Mouse (Mus musculus): ENCODE measurements at regions not wholly inside any gene's neighbourhood (a gene's known extent, or its start where the extent isn't known, plus 50 kb on each side); places are given as distances from the start of the nearest gene placed in this dataset.
A peak's percentile ranks its signal among the peaks of the same experiment; 100 is the strongest.
"Not testable (repeated sequence)": the region's sequence is repeated elsewhere in the genome, so short reads cannot be mapped to it uniquely, and the experiment has no call there.

DNA sequence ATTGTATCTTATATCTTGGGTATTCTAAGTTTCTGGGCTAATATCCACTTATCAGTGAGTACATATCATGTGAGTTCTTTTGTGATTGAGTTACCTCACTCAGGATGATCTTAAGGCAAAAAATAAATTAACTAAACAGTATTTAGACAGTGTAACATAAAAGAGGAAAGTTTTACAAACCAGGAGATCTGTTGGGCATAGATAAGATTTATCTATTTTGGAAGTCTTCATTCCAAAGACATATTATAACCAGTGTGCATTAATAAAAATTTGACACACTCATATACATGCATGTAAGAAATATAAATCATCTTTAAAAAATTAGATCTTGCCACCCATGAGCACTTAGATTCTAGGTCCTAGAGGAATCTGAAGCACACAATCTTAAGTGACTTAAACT, 343.9 kb upstream of the Fam174a start:
- DNase-seq (ENCODE audit: low read depth): no peak

DNA sequence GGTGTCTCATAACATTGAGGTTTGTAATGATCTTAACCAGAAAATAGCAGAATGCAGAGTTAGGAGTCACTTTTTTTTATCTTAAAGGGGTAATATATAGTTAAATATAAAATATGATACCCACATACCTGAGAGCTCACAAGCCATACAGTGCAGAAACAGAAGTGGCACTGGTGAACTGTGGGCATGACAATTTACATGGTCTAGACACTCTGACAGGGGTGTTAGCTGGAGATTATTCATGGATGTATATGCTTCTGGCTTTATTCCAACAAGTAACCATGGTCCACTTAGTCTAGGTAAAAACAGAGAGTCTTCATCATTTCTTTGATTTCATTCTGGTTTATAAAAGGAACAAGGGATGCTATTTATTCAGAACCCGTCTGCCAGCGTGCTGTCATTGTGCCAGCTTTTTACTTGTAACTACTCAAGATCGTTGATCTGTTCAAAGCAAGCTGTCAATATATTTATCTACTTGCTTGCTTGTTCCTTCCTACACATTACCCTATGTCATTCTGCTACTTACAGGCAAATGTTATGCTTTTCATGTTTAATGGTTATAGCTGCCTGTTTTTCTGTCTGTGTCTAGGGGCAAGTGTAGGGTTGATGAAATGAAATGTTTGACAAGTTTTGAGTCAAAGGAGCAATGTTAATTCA, 343.2 kb upstream of the Fam174a start:
- DNase-seq (ENCODE audit: low read depth): no peak

DNA sequence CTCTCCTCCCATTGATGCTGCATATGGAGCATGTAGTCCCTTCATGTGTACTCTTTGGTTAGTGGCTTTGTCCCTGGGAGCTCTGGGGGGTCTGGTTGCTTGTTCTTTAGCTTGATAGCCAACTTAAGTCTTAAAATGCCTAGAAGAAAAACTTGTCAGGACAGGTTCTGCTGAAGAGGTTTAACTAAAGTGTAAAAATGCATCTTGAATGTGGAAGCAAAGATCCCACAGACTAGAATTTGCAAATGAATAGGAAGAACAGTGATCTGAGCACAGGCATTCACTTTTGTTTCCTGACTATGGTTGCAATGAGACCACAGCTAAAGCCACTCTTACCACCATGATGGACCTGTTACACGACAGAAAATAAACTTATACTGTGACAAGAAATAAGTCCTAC, 320.1 kb upstream of the Fam174a start:
- DNase-seq (ENCODE audit: low read depth): no peak

DNA sequence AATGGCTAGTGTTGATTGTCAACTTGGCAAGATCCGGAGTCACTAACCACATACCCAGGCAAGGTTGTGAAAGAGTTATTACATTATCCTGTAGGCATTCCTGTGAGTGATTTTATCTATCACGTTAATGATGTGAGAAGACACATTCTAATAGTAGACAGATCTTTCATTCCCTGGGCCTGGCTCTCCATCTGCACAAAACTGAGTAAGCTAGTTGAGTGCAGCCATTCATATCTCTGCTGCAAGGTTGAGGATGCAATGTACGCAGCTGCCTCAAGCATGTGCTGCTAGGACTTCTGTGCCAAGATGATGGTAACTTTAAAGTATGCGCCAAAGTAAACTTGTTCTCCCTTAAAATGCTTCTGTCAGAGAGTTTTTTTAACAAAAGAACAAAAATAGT, 309.5 kb upstream of the Fam174a start:
- no peak for DNase-seq (ENCODE audit: low read depth)

- no peak for DNase-seq (ENCODE audit: low read depth)
Measured at GRCm38 (mm10) chr1:95030579-95030978, 282.8 kb upstream of the Fam174a start.

GRCm38 (mm10) chr1:95033661-95034414, 279.6 kb upstream of the Fam174a start:
- DNase-seq (ENCODE audit: low read depth): not testable (repeated sequence)

DNA sequence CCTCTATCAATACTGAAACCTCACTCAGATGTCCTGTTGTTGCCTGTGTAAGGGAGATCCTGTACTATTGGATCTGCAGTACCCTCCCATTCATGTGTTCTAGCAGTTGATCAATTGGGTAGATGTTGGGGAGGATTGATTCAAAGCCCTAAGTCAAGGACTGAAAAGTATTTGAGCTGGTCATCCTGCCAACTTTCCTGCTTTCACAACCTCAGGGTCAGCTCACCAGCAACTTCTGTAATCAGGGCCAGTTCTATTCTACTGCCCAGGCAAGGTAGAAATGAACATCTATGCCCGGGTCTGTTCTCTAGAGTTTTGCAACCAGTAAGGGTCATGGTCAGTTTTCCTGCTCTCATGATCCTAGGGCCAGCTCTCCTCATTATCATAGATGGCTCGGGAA, 275.0 kb upstream of the Fam174a start:
- DNase-seq (ENCODE audit: low read depth): no peak

DNA sequence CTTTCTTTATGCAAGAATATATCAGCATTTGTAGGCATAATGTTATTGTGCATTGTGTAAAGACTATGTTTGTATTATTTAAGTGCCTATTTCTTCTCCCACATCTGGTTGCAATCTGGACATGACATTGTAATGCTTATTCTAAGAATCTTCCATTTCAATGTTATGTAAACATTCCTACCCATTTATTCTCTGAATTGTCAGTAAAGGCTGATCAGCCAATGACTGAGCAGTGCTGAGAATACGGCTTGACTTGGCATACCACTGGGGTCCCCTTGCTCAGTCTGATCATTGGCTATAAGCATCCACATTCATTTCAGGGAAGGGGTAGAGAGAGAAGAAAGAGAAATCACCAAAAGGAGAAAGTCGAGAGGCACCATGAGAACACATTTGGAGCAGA, 273.1 kb upstream of the Fam174a start:
- DNase-seq (ENCODE audit: low read depth): no peak

DNA sequence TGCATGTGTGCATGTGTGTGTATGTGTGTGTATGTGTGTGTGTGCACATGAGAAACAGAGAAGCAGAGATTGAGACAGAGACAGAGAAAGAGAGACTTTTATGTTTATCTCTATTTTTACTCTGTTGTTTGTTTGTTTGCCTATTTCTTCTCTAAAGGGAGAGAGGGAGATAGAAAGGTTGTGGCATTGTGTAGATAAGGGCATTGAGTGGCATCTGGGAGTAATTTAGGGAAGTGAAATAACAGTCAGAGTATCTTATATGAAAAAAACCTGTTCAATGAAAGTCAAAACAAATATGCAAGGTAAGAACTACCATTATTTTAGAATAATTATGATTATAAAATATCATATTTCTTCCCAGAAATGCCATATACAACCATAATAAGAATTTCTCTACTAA, 270.1 kb upstream of the Fam174a start:
- no peak for DNase-seq (ENCODE audit: low read depth)

GRCm38 (mm10) chr1:95064330-95065193, 248.9 kb upstream of the Fam174a start:
- no peak for DNase-seq (ENCODE audit: low read depth)

DNA sequence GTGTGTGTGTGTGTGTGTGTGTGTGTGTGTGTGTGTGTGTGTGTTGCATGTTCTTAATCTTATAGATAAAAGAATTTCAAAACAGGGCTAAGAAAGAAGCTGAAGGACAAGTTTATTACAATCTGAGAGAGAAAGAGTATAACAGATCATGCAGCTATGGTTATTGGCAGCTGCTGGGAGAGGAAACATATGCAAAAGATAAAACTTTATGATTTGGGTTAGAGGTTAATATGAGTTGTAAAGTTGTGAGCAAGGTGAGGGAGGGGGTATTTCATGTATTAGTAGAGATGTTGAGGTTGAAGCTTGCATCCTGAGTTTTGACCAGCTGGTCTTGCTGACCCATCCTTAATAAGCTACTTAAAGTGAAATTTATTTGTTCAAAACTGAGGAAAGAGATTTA, 247.8 kb upstream of the Fam174a start:
- DNase-seq (ENCODE audit: low read depth): no peak

DNA sequence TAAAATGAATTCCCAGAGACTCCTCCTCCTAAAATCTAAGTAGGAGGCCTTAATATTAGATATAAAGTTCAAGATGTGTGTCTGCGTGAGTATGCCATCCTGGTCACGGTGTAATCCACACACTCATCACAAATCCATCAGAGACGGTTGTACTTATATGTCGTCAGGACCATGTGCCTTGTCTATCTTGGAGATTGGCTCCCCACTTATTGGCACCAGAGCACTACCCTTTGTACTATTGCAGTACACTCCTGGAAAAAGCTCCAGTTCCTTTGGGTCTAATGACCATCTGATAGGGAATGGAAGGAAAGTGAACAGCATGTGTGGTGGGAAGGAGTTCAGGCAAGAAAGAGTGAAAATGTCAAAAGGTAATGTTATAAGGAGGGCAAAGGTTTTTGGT, 247.4 kb upstream of the Fam174a start:
- no peak for DNase-seq (ENCODE audit: low read depth)

GRCm38 (mm10) chr1:95075151-95075550, 238.3 kb upstream of the Fam174a start:
- peak; percentile 14 for DNase-seq (ENCODE audit: low read depth)

- DNase-seq (ENCODE audit: low read depth): no peak
Measured at GRCm38 (mm10) chr1:95109966-95110365, 203.5 kb upstream of the Fam174a start.

- peak; percentile 31 for DNase-seq (ENCODE audit: low read depth)
Measured at GRCm38 (mm10) chr1:95113493-95113892, 199.9 kb upstream of the Fam174a start.

DNA sequence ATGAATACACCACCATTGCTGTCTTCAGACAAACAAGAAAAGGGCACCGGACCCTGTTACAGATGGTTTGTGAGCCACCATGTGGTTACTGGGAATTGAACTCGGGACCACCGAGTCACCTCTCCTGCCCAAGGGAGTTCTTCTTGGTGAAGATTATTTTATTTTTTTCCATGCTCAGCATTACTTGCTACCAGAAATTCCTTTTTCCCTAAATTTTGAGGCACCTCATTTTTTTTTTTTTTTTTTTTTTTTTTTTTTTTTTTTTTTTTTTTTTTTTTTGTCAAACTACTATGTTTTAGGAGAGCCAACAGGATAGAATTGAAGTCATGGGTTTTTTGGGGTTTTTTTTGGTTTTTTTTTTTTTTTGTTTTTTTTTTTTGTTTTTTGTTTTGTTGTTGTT, 165.9 kb upstream of the Fam174a start:
- DNase-seq (ENCODE audit: low read depth): no peak

GRCm38 (mm10) chr1:95174013-95174582, 139.3 kb upstream of the Fam174a start:
- DNase-seq (ENCODE audit: low read depth): no peak

GRCm38 (mm10) chr1:95218912-95219311, 94.5 kb upstream of the Fam174a start:
- no peak for DNase-seq (ENCODE audit: low read depth)

GRCm38 (mm10) chr1:95223289-95223688, 90.1 kb upstream of the Fam174a start:
- DNase-seq (ENCODE audit: low read depth): no peak

DNA sequence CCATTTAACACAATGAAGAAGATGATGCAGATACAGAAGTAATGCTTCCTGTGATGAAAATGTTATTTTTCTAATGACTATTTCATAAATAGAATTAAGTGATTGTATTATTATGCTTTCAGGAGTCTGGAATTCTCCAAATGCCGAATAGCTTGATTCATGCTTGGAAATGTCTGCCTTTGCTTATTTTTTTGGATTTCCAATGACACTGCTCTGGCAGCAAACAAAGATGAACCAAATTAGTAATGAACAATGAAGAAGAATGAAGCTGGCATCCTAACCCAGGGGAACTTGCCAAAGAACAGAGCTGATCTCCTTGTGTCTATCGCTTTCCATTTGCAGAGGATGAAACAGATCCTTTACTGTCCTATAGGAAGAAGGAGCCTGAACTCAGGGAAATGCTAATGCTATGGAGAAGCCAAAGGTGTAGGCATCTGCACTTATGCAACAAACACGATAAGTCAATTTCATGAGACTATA, 71.7 kb upstream of the Fam174a start:
- DNase-seq (ENCODE audit: low read depth): no peak

Measured in 416B (cell line).